Comparison of ENCODE assay signal across 21 mouse cellular contexts in the genomic region with DNA sequence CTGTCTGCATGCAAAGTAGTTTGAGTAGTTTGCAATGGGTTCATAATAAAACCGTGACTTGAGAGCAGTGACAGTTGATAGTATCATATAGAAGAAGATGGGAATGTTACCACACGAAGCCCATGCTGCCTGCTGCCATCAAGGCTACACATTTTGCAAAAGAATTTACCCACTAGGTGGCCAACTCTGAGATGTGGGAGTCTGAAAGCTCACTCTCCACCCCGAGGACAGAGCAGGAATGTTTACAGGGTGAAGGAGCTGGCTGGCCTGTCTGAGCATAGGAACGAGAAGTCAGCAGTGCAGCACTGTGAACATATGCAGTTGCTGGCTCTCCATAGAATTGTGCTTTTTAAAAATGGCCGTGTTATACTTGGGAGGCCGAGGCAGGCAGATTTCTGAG. TPM values are rescaled to one million over a fixed set of nuclear protein-coding genes. Genes with fewer than 3 reads are reported as not detected.
DNase-seq lines count a peak whose midpoint lies in the region; ATAC-seq and TF ChIP-seq lines count a peak whose summit lies in the region.
"Had no signal": no experiment of that assay in that cellular context is flagged by ENCODE, and none has a peak within 500 bp of the region (broad histone marks: within the 10 kb centered on the region; RNA-seq: fewer than 3 reads in every experiment).

No protein-coding gene starts in this region.

- TF ChIP-seq CTCF in layer of hippocampus, adult 2 months (conservative IDR thresholded peaks at IDR 0.05): peak; percentile 63

- 0 out of 2 replicates have a peak, but pooled peaks have one; percentile 47 for ATAC-seq in common myeloid progenitor, adult 5-6 weeks (replicated peaks; ENCODE audit: low read depth, poor library complexity, severe bottlenecking)
- ATAC-seq in activated CD4-positive, CD25-positive, alpha-beta regulatory T cell, adult 4 months: no peak

- H3K27ac ChIP-seq in layer of hippocampus, adult 2 months: no peak overlapping the region
- H3K27ac ChIP-seq: hindbrain, embryonic 15.5 days; liver, embryonic 13.5 days; neural tube, embryonic 13.5 days had no signal

- H3K4me3 ChIP-seq in layer of hippocampus, adult 2 months: no peak overlapping the region
- H3K4me3 ChIP-seq: hindbrain, embryonic 15.5 days; liver, embryonic 13.5 days; neural tube, embryonic 13.5 days had no signal

- peak; percentile 13 for DNase-seq in embryo, embryonic 10 days (ENCODE audit: low spot score)
- DNase-seq in embryo, embryonic 9.5 days (ENCODE audit: extremely low spot score): no peak
- no peak for DNase-seq in layer of hippocampus, adult 2 months (ENCODE audit: low spot score in 2 of 2)
- DNase-seq in layer of hippocampus, postnatal 10 days (ENCODE audit: low spot score in 2 of 2): no peak
- DNase-seq in 416B (ENCODE audit: low read depth): peak; percentile 19
- DNase-seq in B cell, adult 2 months: no peak
- DNase-seq: adrenal gland, postnatal 36 days; gastrocnemius, postnatal 10 days; kidney, postnatal 36 days; liver, embryonic 13.5 days; right cerebral cortex, postnatal 14 days; thymus, postnatal 25 days had no signal

RNA-seq across cellular contexts. Expression of a gene that starts 43.1 kb away (rescaled TPM):
- total RNA-seq in layer of hippocampus, adult 2 months (2021): 100 to 1,000 TPM; 103 to 105 TPM
- 10 to 100 TPM; 89.7 to 98.9 TPM for total RNA-seq in layer of hippocampus, postnatal 10 days (2021)
- 48.8 and 49.0 TPM in 2 replicates for total RNA-seq in common myeloid progenitor, adult 5-6 weeks (2017)
- 10 to 100 TPM; 49.0 to 50.5 TPM for polyA plus RNA-seq in activated CD4-positive, CD25-positive, alpha-beta regulatory T cell, adult 4 months (2017; shearing (Covaris generic))

RNA-seq across cellular contexts. Expression of a gene that starts 56.8 kb away (rescaled TPM):
- 10 to 100 TPM; 70.8 to 73.8 TPM for total RNA-seq in layer of hippocampus, adult 2 months (2021)
- 100 to 1,000 TPM in 1 of 2 experiments, 10 to 100 TPM in 1; 98.5 to 110 TPM for total RNA-seq in layer of hippocampus, postnatal 10 days (2021)
- 91.7 and 118 TPM in 2 replicates for total RNA-seq in common myeloid progenitor, adult 5-6 weeks (2017)
- 10 to 100 TPM; 14.6 to 20.1 TPM for polyA plus RNA-seq in activated CD4-positive, CD25-positive, alpha-beta regulatory T cell, adult 4 months (2017; shearing (Covaris generic))

RNA-seq across cellular contexts. Expression of a gene that starts 56.9 kb away (rescaled TPM):
- total RNA-seq in layer of hippocampus, adult 2 months (2021): under 1 TPM in 1 of 2 experiments, not detected in 1; 0.23 TPM
- total RNA-seq in layer of hippocampus, postnatal 10 days (2021): under 1 TPM; 0.16 TPM
- total RNA-seq in common myeloid progenitor, adult 5-6 weeks (2017): not detected in 2 replicates
- under 1 TPM; 0.09 to 0.20 TPM for polyA plus RNA-seq in activated CD4-positive, CD25-positive, alpha-beta regulatory T cell, adult 4 months (2017; shearing (Covaris generic))
- total RNA-seq: adrenal gland, postnatal 36 days; gastrocnemius, postnatal 10 days; left cerebral cortex, adult 18-20 months; megakaryocyte-erythroid progenitor cell, adult 5-6 weeks had no signal
- polyA plus RNA-seq: C2C12; cerebellum, adult 2 months; heart, embryonic 14.5 days; liver, embryonic 13.5 days; neural tube, embryonic 13.5 days had no signal

Comparison
In these comparisons a context has a peak if more than half of its experiments do, and no peak if none do; other contexts are left out.
1. DNase-seq: peak in embryo, embryonic 10 days (single experiment) and 416B (single experiment); none in embryo, embryonic 9.5 days (single experiment), layer of hippocampus, adult 2 months (0 of 2), layer of hippocampus, postnatal 10 days (0 of 2) and B cell, adult 2 months (0 of 2).